In the genomic region with DNA sequence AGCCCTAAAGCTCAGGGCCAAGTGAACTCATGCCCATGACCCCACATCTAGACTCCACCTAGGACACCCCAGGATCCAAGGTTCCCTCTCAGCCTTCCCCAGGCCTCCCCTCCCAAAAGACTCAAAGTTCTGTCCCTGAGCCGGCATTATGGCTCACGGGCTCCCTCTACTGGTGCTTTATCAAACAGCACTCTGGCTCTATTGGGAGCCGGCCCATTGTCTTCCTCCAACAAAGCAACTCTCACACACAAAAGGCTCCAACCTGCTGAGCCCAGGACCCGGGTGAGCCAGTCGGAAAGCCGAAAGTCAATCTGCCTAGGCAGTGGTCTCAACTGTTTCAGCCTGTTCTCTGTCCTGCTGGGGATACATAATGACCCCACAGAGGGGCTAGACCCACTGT, we compare ENCODE assay signal across 8 mouse cellular contexts. TPM values are rescaled to one million over a fixed set of nuclear protein-coding genes. Genes with fewer than 3 reads are reported as not detected.
DNase-seq lines count a peak whose midpoint lies in the region; ATAC-seq and TF ChIP-seq lines count a peak whose summit lies in the region.

No protein-coding gene starts in this region.

- no peak overlapping the region; the same call in 1 of the 2 replicates for H3K27ac ChIP-seq in heart, adult 2 months
- no peak overlapping the region for H3K27ac ChIP-seq in forebrain, postnatal 0 days (ENCODE audit: low read depth, low read length)

- no peaks in the 10 kb centered on the region for H3K27me3 ChIP-seq in heart, adult 2 months (ENCODE audit: control insufficient read depth, insufficient read depth, low read length)
- no peaks in the 10 kb centered on the region for H3K27me3 ChIP-seq in forebrain, postnatal 0 days (ENCODE audit: insufficient read depth, low read length)

- TF ChIP-seq EP300 in heart, adult 2 months (IDR thresholded peaks at IDR 0.05; ENCODE audit: insufficient read depth, low read depth, low read length), result no peak

- no peak overlapping the region for H3K4me3 ChIP-seq in heart, adult 2 months
- no peak overlapping the region for H3K4me3 ChIP-seq in forebrain, postnatal 0 days (ENCODE audit: low read depth, low read length)

- TF ChIP-seq POLR2A in heart, adult 2 months (IDR thresholded peaks at IDR 0.05; ENCODE audit: insufficient read depth, low read depth, low read length), result no peak

- peak; percentile 96 for TF ChIP-seq CTCF in heart, adult 2 months (IDR thresholded peaks at IDR 0.05)
- peak; percentile 93 for TF ChIP-seq CTCF in forebrain, postnatal 0 days (IDR thresholded peaks at IDR 0.05; ENCODE audit: low read depth)

- peak; percentile 57 to 81 for DNase-seq in heart, adult 2 months
- no peak for DNase-seq in heart, postnatal 25 days (ENCODE audit: low spot score)
- peak; percentile 70 for DNase-seq in cerebellum, adult 8-10 months
- DNase-seq in forebrain, postnatal 0 days, result peak; percentile 89
- DNase-seq in hindlimb bud, embryonic 11.5 days (ENCODE audit: extremely low spot score, low read depth, low spot score), result peak; percentile 52
- peak; percentile 72 for DNase-seq in left cerebral cortex, adult 11 months (ENCODE audit: low spot score)
- peak; percentile 87 for DNase-seq in mesoderm, embryonic 11.5 days (ENCODE audit: low read depth, low spot score)
- DNase-seq in spleen, adult 12 weeks (ENCODE audit: low spot score), result peak; percentile 52

- H3K79me2 ChIP-seq in heart, adult 2 months (replicated peaks; ENCODE audit: control insufficient read depth, insufficient read depth, low read length), result no peaks in the 10 kb centered on the region

- no peak overlapping the region for H3K4me2 ChIP-seq in forebrain, postnatal 0 days (ENCODE audit: low read depth)

- no peaks in the 10 kb centered on the region for H3K9me3 ChIP-seq in forebrain, postnatal 0 days (ENCODE audit: low read length)

- H3K36me3 ChIP-seq in heart, adult 2 months (ENCODE audit: control insufficient read depth, insufficient read depth, low read length), result no peaks in the 10 kb centered on the region
- H3K36me3 ChIP-seq in forebrain, postnatal 0 days (ENCODE audit: insufficient read depth), result no peaks in the 10 kb centered on the region

- intact Hi-C loops in heart, adult 2 months (cut with DNase I), result no loop called here
- intact Hi-C loops in heart, postnatal 25 days (cut with DNase I), result loop anchor here (1.0 kb wide), 1 partner anchor 27 kb away; no protein-coding TSS in a partner anchor

- peak; percentile 70 for ATAC-seq in forebrain, postnatal 0 days

- no peaks in the 10 kb centered on the region for H3K4me1 ChIP-seq in heart, adult 2 months (ENCODE audit: control insufficient read depth, insufficient read depth, low read length)
- H3K4me1 ChIP-seq in forebrain, postnatal 0 days (ENCODE audit: insufficient read depth), result 0 out of 2 replicates have a peak, but pooled peaks cover 4% of the 10 kb centered on the region

- H3K9ac ChIP-seq in heart, adult 2 months (ENCODE audit: low read depth, low read length), result no peak overlapping the region
- H3K9ac ChIP-seq in forebrain, postnatal 0 days, result no peak overlapping the region

- 2% methylated on average over 6 of the region's 6 CpGs for WGBS in heart, adult 2 months
- WGBS in forebrain, postnatal 0 days, result 0% methylated on average over 6 of the region's 6 CpGs

RNA-seq across cellular contexts. Expression of gene Gins2, which starts 29.0 kb away (rescaled TPM):
- 1 to 10 TPM; 1.1 to 1.5 TPM for total RNA-seq in heart, adult 2 months (2021)
- polyA plus RNA-seq in heart, adult 2 months (2012; rRNA removed), result 1.3 and 1.4 TPM in 2 replicates
- 1 to 10 TPM; 1.2 to 1.5 TPM for total RNA-seq in heart, postnatal 25 days (2021)
- 2.6 and 5.3 TPM in 2 replicates for total RNA-seq in forebrain, postnatal 0 days (2014; rRNA removed)
- 9.6 and 10.7 TPM in 2 replicates for polyA plus RNA-seq in forebrain, postnatal 0 days (2015; fragmentation: Nextera tagmentation; extraction: Ambion mirVana)

RNA-seq across cellular contexts. Expression of gene 1190005I06Rik, which starts 29.3 kb away (rescaled TPM):
- 1 to 10 TPM; 3.9 to 5.3 TPM for total RNA-seq in heart, adult 2 months (2021)
- 3.0 and 6.0 TPM in 2 replicates for polyA plus RNA-seq in heart, adult 2 months (2012; rRNA removed)
- total RNA-seq in heart, postnatal 25 days (2021), result 1 to 10 TPM; 2.3 to 3.4 TPM
- 18.5 and 25.9 TPM in 2 replicates for total RNA-seq in forebrain, postnatal 0 days (2014; rRNA removed)
- polyA plus RNA-seq in forebrain, postnatal 0 days (2015; fragmentation: Nextera tagmentation; extraction: Ambion mirVana), result 21.7 and 22.7 TPM in 2 replicates

RNA-seq across cellular contexts. Expression of gene Gm27021, which starts 49.8 kb away (rescaled TPM):
- total RNA-seq in heart, adult 2 months (2021), result not detected
- polyA plus RNA-seq in heart, adult 2 months (2012; rRNA removed), result not detected in 2 replicates
- total RNA-seq in heart, postnatal 25 days (2021), result not detected
- total RNA-seq in forebrain, postnatal 0 days (2014; rRNA removed), result 7.0 and 9.2 TPM in 2 replicates
- polyA plus RNA-seq in forebrain, postnatal 0 days (2015; fragmentation: Nextera tagmentation; extraction: Ambion mirVana), result 12.4 and 14.8 TPM in 2 replicates

RNA-seq across cellular contexts. Expression of gene Cox4i1, which starts 49.9 kb away (rescaled TPM):
- total RNA-seq in heart, adult 2 months (2021), result 1,000 to 10,000 TPM; 4,113 to 4,965 TPM
- polyA plus RNA-seq in heart, adult 2 months (2012; rRNA removed), result 4,656 and 4,851 TPM in 2 replicates
- total RNA-seq in heart, postnatal 25 days (2021), result 1,000 to 10,000 TPM; 4,549 to 4,664 TPM
- 436 and 703 TPM in 2 replicates for total RNA-seq in forebrain, postnatal 0 days (2014; rRNA removed)
- polyA plus RNA-seq in forebrain, postnatal 0 days (2015; fragmentation: Nextera tagmentation; extraction: Ambion mirVana), result 1,351 and 1,499 TPM in 2 replicates

RNA-seq across cellular contexts. Expression of gene Emc8, which starts 50.3 kb away (rescaled TPM):
- total RNA-seq in heart, adult 2 months (2021), result 10 to 100 TPM; 42.2 to 46.3 TPM
- 34.1 and 36.9 TPM in 2 replicates for polyA plus RNA-seq in heart, adult 2 months (2012; rRNA removed)
- 10 to 100 TPM; 45.6 to 46.9 TPM for total RNA-seq in heart, postnatal 25 days (2021)
- 29.1 and 43.7 TPM in 2 replicates for total RNA-seq in forebrain, postnatal 0 days (2014; rRNA removed)
- polyA plus RNA-seq in forebrain, postnatal 0 days (2015; fragmentation: Nextera tagmentation; extraction: Ambion mirVana), result 104 and 113 TPM in 2 replicates
